Mouse (Mus musculus): ENCODE measurements around the gene Gpr87. TPM values are rescaled to one million over a fixed set of nuclear protein-coding genes. Genes with fewer than 3 reads are reported as not detected.
A peak's percentile ranks its signal among the peaks of the same experiment; 100 is the strongest.

The Gpr87 gene
- 39.1 and 39.8 TPM in 2 replicates for polyA plus RNA-seq (2015; fragmentation: Nextera tagmentation; extraction: Ambion mirVana)

DNA sequence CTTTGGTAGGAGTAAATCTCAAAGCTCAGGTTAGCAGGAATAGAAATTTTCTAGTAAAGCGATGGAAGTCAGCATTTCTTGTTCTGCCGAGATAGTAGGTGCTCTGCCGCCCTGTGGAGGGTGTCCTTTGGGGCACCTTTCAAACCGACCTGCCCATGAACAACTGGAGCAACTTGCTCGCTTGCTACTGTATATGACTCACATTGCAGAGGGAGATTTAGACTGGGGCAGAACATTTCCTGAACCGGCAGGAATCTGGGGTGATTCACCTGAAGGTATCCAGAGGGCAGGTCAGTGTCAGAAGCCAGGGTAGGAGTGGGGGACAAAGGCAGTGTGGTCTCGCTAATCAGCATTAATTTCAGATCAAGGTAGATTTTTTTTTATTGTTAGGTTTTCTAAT lies at the start of gene Gpr87:
Gene Gpr87 (minus strand): TSS at position 167 of the 400 bp plus-strand sequence.
- Histone ChIP-seq H3K9me3 (no peaks in the 10 kb centered on the region), H3K4me1 (no peaks in the 10 kb centered on the region), H3K36me3 (no peaks in the 10 kb centered on the region), H3K27me3 (no peaks in the 10 kb centered on the region), H3K27ac (peak within 1 kb of the TSS; percentile 51), H3K4me2 (no peak within 1 kb of the TSS), H3K9ac (no peak within 1 kb of the TSS), H3K4me3 (peak within 1 kb of the TSS; percentile 14)
- 77% methylated on average over 7 of the region's 7 CpGs for WGBS
- no peak for ATAC-seq (ENCODE audit: insufficient number of reproducible peaks, low FRiP score, low TSS enrichment, low read depth)

- no peak overlapping the region for H3K9ac ChIP-seq
- 51% methylated on average over 6 of the region's 6 CpGs for WGBS
- no peaks in the 10 kb centered on the region for H3K27me3 ChIP-seq
These were observed 48.5 kb upstream of the Gpr87 start for GRCm38 (mm10) chr3:59243384-59243783.

GRCm38 (mm10) chr3:59234878-59235277 lies 40.0 kb upstream of the Gpr87 start:
- Histone ChIP-seq H3K4me2 (no peak overlapping the region), H3K27ac (no peak overlapping the region), H3K36me3 (no peaks in the 10 kb centered on the region), H3K9ac (no peak overlapping the region), H3K9me3 (no peaks in the 10 kb centered on the region), H3K27me3 (no peaks in the 10 kb centered on the region), H3K4me1 (no peaks in the 10 kb centered on the region), H3K4me3 (no peak overlapping the region)
- ATAC-seq (ENCODE audit: insufficient number of reproducible peaks, low FRiP score, low TSS enrichment, low read depth), result no peak
- 57% methylated on average over 5 of the region's 5 CpGs for WGBS

More at GRCm38 (mm10) chr3:59243384-59243783, 48.5 kb upstream of the Gpr87 start:
- Histone ChIP-seq H3K27ac (no peak overlapping the region), H3K4me1 (peaks cover 4% of the 10 kb centered on the region; the same call in 1 of the 2 replicates), H3K9me3 (no peaks in the 10 kb centered on the region), H3K4me3 (no peak overlapping the region), H3K4me2 (no peak overlapping the region), H3K36me3 (no peaks in the 10 kb centered on the region)
- no peak for ATAC-seq (ENCODE audit: insufficient number of reproducible peaks, low FRiP score, low TSS enrichment, low read depth)

DNA sequence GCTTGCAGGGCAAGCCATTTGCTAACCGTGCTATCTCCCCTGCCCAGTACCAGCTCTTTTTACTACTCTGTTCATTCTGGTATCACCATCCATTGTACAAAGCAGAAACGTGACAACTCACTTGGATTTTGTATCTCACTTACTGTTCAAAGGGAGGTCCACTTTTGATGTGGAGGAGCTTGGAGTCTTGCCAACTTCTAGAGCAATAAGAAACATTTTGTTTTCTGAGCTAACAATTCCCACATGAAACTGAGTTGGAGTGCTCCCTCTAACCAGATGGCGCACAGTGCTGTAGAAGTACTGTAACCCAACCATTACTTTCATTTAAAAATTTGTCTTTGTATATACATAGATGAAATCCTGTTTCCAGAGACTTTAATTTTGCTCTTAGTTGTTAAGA lies 36.0 kb upstream of the Gpr87 start:
- Histone ChIP-seq H3K9me3 (no peaks in the 10 kb centered on the region), H3K4me2 (no peak overlapping the region), H3K9ac (no peak overlapping the region), H3K36me3 (no peaks in the 10 kb centered on the region), H3K27me3 (no peaks in the 10 kb centered on the region), H3K27ac (no peak overlapping the region), H3K4me3 (no peak overlapping the region), H3K4me1 (no peaks in the 10 kb centered on the region)
- ATAC-seq (ENCODE audit: insufficient number of reproducible peaks, low FRiP score, low TSS enrichment, low read depth), result no peak
- 50% methylated on average over 3 of the region's 3 CpGs for WGBS

DNA sequence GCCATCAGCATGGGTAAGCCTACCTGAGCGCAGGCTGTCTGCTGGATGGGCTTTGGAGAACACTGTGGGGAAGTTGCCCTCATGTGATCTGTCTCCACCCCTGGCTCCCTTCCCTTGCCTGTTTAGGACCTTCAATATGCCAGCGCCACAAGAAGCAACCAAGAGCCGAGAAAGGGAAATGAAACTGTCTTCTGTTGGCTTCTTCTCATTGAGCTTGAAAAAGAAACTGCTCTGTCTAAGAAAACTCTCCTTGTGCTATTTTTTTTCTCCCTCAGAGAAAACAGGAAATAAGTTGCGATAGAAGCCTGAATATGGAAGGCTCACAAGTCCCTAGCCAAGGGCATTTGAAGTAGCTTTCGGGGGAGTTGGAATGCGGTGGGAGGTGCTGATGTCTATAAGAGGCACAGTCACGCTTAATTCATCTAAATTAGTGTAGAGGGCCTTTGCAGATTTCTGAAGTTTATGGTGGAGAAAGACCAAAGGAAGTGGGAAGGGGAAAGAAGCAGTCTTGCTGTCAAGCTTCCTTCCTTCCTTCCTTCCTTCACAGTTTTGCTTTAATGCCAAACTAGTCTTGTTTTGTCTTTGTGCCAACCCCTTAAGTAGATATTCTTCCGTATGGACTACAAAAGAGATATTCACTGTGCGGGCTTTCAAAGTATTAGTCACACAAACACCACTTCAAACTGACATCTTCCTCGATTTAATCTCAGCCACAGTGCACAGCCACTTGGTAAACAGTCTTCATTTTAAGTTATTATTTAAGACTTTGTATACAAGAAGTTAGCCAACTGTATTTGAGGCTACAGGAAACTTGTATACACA lies 34.0 kb upstream of the Gpr87 start:
- H3K9me3 ChIP-seq, result no peaks in the 10 kb centered on the region
- ATAC-seq (ENCODE audit: insufficient number of reproducible peaks, low FRiP score, low TSS enrichment, low read depth), result no peak
- no peaks in the 10 kb centered on the region for H3K36me3 ChIP-seq
- no peak overlapping the region; the same call in 1 of the 2 replicates for H3K27ac ChIP-seq
- H3K9ac ChIP-seq, result no peak overlapping the region
- WGBS, result 55% methylated on average over 10 of the region's 10 CpGs
- H3K4me1 ChIP-seq, result no peaks in the 10 kb centered on the region
- no peak overlapping the region for H3K4me2 ChIP-seq
- no peak overlapping the region for H3K4me3 ChIP-seq
- no peaks in the 10 kb centered on the region for H3K27me3 ChIP-seq

DNA sequence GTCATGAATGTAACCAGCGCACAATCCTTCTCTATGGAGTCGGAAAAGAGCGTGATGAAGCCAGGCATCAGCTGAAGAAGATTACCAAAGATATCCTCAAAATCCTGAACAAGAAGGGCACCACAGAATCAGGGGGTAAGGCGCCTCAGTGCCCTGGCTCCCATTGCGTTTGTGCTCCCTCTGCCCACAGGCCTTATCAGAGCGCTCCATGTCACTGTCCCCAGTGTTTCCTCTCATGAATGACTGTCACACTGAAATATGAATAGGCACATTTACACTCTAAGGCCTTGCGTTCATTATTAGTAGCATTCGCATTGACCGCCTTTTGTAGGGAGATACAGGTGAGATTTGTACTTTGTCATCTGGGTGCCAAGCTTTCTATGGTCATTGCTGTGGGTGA lies 32.8 kb upstream of the Gpr87 start:
- no peak for ATAC-seq (ENCODE audit: insufficient number of reproducible peaks, low FRiP score, low TSS enrichment, low read depth)
- 97% methylated on average over 9 of the region's 9 CpGs for WGBS
- Histone ChIP-seq H3K27ac (no peak overlapping the region), H3K9me3 (no peaks in the 10 kb centered on the region), H3K9ac (no peak overlapping the region), H3K4me2 (no peak overlapping the region), H3K36me3 (no peaks in the 10 kb centered on the region), H3K27me3 (no peaks in the 10 kb centered on the region), H3K4me1 (no peaks in the 10 kb centered on the region), H3K4me3 (no peak overlapping the region)

DNA sequence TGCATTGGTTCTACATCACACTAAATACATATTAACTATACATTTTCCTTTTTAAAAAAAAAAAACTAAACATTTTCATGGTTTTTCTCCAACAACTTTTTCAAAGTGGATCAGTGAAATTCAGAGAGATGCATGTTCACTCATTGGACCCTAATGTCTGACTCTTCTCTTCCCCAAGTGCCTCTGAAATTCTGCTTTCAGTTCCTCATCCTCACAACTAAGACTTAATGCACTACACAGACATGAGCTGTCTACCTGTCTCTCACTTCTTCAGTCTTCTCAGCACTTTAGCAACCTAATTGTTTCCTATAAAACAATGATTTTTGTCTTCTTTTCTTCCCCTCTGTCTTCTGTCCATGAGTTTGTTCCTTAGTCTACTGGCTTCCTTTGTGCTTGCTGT lies 30.5 kb upstream of the Gpr87 start:
- no peaks in the 10 kb centered on the region for H3K36me3 ChIP-seq
- no peak for ATAC-seq (ENCODE audit: insufficient number of reproducible peaks, low FRiP score, low TSS enrichment, low read depth)

DNA sequence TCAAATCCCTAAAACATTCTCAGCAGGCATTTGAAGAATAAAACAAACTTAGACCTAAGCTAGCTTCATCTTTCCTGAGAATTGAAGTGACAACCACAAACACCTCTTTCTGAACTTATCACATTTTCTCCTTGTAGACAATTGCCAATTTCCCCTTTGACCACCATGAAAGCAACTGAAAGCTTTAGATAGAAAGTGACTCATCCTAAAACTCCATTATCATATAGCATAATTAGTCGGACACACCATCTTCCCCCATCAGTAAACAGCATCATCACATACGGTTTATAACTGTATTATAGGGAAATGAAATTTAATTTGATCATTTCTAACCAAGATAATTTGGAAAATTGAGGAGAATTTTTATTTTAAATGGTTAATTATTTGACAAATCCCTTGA lies 27.4 kb upstream of the Gpr87 start:
- WGBS, result 89% methylated on average over 2 of the region's 2 CpGs
- H3K4me3 ChIP-seq, result no peak overlapping the region
- H3K36me3 ChIP-seq, result no peaks in the 10 kb centered on the region
- ATAC-seq (ENCODE audit: insufficient number of reproducible peaks, low FRiP score, low TSS enrichment, low read depth), result no peak
- H3K27me3 ChIP-seq, result no peaks in the 10 kb centered on the region
- H3K9ac ChIP-seq, result no peak overlapping the region
- H3K4me1 ChIP-seq, result no peaks in the 10 kb centered on the region
- no peaks in the 10 kb centered on the region for H3K9me3 ChIP-seq
- no peak overlapping the region for H3K27ac ChIP-seq
- H3K4me2 ChIP-seq, result no peak overlapping the region

More for the DNA sequence above, 30.5 kb upstream of the Gpr87 start:
- H3K9ac ChIP-seq, result no peak overlapping the region
- H3K27ac ChIP-seq, result no peak overlapping the region
- H3K9me3 ChIP-seq, result no peaks in the 10 kb centered on the region
- no peaks in the 10 kb centered on the region for H3K4me1 ChIP-seq
- H3K4me2 ChIP-seq, result no peak overlapping the region
- no peaks in the 10 kb centered on the region for H3K27me3 ChIP-seq
- no peak overlapping the region for H3K4me3 ChIP-seq

- H3K9ac ChIP-seq, result no peak overlapping the region
- no peak overlapping the region for H3K4me2 ChIP-seq
- ATAC-seq (ENCODE audit: insufficient number of reproducible peaks, low FRiP score, low TSS enrichment, low read depth), result no peak
- no peak overlapping the region for H3K27ac ChIP-seq
- no peaks in the 10 kb centered on the region for H3K36me3 ChIP-seq
- no peaks in the 10 kb centered on the region for H3K4me1 ChIP-seq
- no peaks in the 10 kb centered on the region for H3K9me3 ChIP-seq
- no peak overlapping the region for H3K4me3 ChIP-seq
- H3K27me3 ChIP-seq, result no peaks in the 10 kb centered on the region
- WGBS, result 75% methylated on average over 2 of the region's 2 CpGs
These were observed 24.4 kb upstream of the Gpr87 start for GRCm38 (mm10) chr3:59219326-59219725.

DNA sequence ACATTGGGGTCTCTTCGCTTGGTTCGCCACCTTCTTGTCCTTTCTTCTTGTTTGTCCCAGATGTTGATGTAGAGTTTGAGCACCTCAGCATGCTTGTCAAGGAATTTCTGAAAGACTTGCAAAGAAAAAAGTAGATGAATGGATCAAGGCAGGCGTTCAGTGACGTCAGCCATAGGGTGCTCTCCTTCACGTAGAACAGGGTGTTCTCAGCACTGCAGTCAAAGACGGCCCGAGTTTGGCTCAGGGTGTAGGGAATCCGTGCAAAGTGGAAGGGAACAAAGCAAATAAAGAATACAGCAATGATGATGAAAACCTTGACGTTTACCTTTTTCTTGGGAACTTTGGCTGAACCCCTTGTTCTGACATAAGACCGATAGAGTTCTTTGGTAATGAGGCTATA lies 22.3 kb upstream of the Gpr87 start:
- no peak overlapping the region for H3K27ac ChIP-seq
- no peak for ATAC-seq (ENCODE audit: insufficient number of reproducible peaks, low FRiP score, low TSS enrichment, low read depth)
- no peaks in the 10 kb centered on the region for H3K36me3 ChIP-seq
- no peaks in the 10 kb centered on the region for H3K9me3 ChIP-seq
- H3K27me3 ChIP-seq, result no peaks in the 10 kb centered on the region
- 88% methylated on average over 10 of the region's 10 CpGs for WGBS
- H3K9ac ChIP-seq, result no peak overlapping the region
- H3K4me1 ChIP-seq, result no peaks in the 10 kb centered on the region
- H3K4me3 ChIP-seq, result no peak overlapping the region
- H3K4me2 ChIP-seq, result no peak overlapping the region

GRCm38 (mm10) chr3:59212404-59212803 lies 17.5 kb upstream of the Gpr87 start:
- Histone ChIP-seq H3K4me1 (peaks cover 5% of the 10 kb centered on the region), H3K27me3 (no peaks in the 10 kb centered on the region), H3K27ac (no peak overlapping the region), H3K9me3 (no peaks in the 10 kb centered on the region), H3K36me3 (no peaks in the 10 kb centered on the region), H3K4me2 (no peak overlapping the region), H3K9ac (no peak overlapping the region), H3K4me3 (no peak overlapping the region)
- ATAC-seq (ENCODE audit: insufficient number of reproducible peaks, low FRiP score, low TSS enrichment, low read depth), result no peak

DNA sequence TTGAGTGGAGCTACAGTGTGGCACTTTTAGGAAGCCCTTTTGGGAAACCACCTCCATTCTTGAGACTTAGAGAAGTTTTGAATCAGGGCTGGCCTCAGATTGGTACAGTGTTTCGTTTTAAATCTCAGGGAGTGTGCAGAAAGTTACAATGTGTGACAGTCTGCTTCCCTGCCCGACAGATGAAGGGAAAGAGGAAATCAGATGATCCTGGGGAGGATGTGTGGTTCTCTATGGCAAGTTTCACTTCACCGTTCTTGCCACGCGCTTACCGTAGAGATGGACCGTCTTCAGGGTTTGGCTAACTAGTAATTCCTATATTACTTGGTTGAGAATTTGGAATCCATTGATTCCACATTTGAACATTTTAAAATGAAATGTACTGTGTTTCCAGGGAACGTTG lies 16.9 kb upstream of the Gpr87 start:
- ATAC-seq (ENCODE audit: insufficient number of reproducible peaks, low FRiP score, low TSS enrichment, low read depth), result no peak
- Histone ChIP-seq H3K27ac (no peak overlapping the region), H3K9me3 (no peaks in the 10 kb centered on the region), H3K4me3 (no peak overlapping the region), H3K4me1 (peaks cover 5% of the 10 kb centered on the region), H3K27me3 (no peaks in the 10 kb centered on the region), H3K9ac (no peak overlapping the region), H3K4me2 (no peak overlapping the region), H3K36me3 (no peaks in the 10 kb centered on the region)
- WGBS, result 74% methylated on average over 8 of the region's 8 CpGs

GRCm38 (mm10) chr3:59210727-59211126 lies 15.8 kb upstream of the Gpr87 start, which contains the start of gene P2ry13:
P2ry13 (minus strand) TSS chr3:59210882.
- ATAC-seq (ENCODE audit: insufficient number of reproducible peaks, low FRiP score, low TSS enrichment, low read depth), result no peak
- H3K36me3 ChIP-seq, result no peaks in the 10 kb centered on the region
- H3K9me3 ChIP-seq, result no peaks in the 10 kb centered on the region
- H3K4me1 ChIP-seq, result peaks cover 5% of the 10 kb centered on the region
- H3K9ac ChIP-seq, result no peak within 1 kb of the TSS
- H3K27me3 ChIP-seq, result no peaks in the 10 kb centered on the region
- H3K27ac ChIP-seq, result no peak within 1 kb of the TSS
- H3K4me2 ChIP-seq, result no peak within 1 kb of the TSS
- 74% methylated on average over 6 of the region's 6 CpGs for WGBS
- no peak within 1 kb of the TSS for H3K4me3 ChIP-seq

Measured in limb, embryonic 15.5 days (tissue).